Mouse (Mus musculus) small intestine, adult 2 months (tissue): ENCODE results near the gene Specc1l.

Source experiments
- CTCF ChIP-seq: fragments of 200-500 bp; IDR thresholded peaks from 2 replicates; pipeline ENCODE4 v1.5.1; 2012; ENCODE audit warnings: low read depth, mild to moderate bottlenecking, control low read depth, inconsistent platforms, low read length, moderate library complexity, mixed read lengths; ENCODE audit not compliant: insufficient replicate concordance, insufficient read length; ENCODE audit errors: extremely low read depth
- POLR2A ChIP-seq: fragments of 200-500 bp; IDR thresholded peaks from 2 replicates; pipeline ENCODE4 v1.6.1; 2012; ENCODE audit warnings: low read depth, mild to moderate bottlenecking, control low read depth, inconsistent platforms, low read length, moderate library complexity

DNA sequence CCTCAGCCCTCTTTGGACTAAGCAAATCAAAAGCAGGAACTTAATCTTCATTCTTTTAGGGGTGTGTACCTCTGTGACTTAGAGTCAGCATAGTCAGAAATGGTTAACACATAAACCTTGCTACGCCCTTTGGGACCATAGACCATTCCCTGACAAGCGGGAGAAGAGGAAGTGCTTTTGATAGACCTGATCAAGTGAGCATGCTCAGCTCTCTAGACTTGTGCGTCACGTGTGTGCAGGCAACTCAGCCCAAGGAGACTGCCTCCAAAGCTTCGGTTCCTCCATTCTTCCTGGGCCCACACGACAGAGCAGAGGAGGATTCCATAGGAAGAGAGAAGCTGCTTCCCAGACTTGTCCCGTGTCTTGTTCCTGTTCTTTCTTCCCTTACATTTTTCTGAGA, 76.7 kb downstream of the Specc1l start:
- TF ChIP-seq CTCF (no peak), POLR2A (no peak)
